Mouse (Mus musculus) spleen, postnatal 36 days (tissue): ENCODE data around the gene 1810049J17Rik.

Experiments used
- DNase-seq, 2 experiments: peaks; one replicate each; pipeline ENCODE4 v3.0.0; 2022; ENCODE audit warnings: low spot score in 2 of 2, mixed read lengths in 1 of 2

1810049J17Rik gene

GRCm38 (mm10) chr15:12310676-12311075 lies 11.0 kb downstream of the 1810049J17Rik start:
- DNase-seq: no peak

GRCm38 (mm10) chr15:12308539-12308938 lies 13.2 kb downstream of the 1810049J17Rik start:
- no peak for DNase-seq

GRCm38 (mm10) chr15:12307114-12307513 lies 14.6 kb downstream of the 1810049J17Rik start:
- DNase-seq: no peak

- DNase-seq: no peak
These were observed 15.3 kb downstream of the 1810049J17Rik start for GRCm38 (mm10) chr15:12306188-12307071.

- DNase-seq: no peak
These were observed 19.9 kb downstream of the 1810049J17Rik start for GRCm38 (mm10) chr15:12301771-12302170.

GRCm38 (mm10) chr15:12298231-12298737 lies 23.4 kb downstream of the 1810049J17Rik start:
- no peak for DNase-seq

- DNase-seq: no peak
These were observed 25.5 kb downstream of the 1810049J17Rik start for GRCm38 (mm10) chr15:12296228-12296627.

GRCm38 (mm10) chr15:12291757-12292156 lies 29.9 kb downstream of the 1810049J17Rik start:
- DNase-seq: no peak

- DNase-seq: no peak
These were observed 31.4 kb downstream of the 1810049J17Rik start for GRCm38 (mm10) chr15:12290330-12290729.

GRCm38 (mm10) chr15:12285535-12285809 lies 36.2 kb downstream of the 1810049J17Rik start:
- no peak for DNase-seq

GRCm38 (mm10) chr15:12284794-12285534 lies 36.7 kb downstream of the 1810049J17Rik start:
- no peak for DNase-seq

GRCm38 (mm10) chr15:12279816-12280215 lies 41.9 kb downstream of the 1810049J17Rik start:
- DNase-seq: no peak

GRCm38 (mm10) chr15:12275091-12275623 lies 46.5 kb downstream of the 1810049J17Rik start:
- DNase-seq: no peak

- DNase-seq: no peak
These were observed 47.5 kb downstream of the 1810049J17Rik start for GRCm38 (mm10) chr15:12274053-12274769.

GRCm38 (mm10) chr15:12273325-12274052 lies 48.2 kb downstream of the 1810049J17Rik start:
- DNase-seq: no peak
